Mouse (Mus musculus) thymus, adult 18-20 months (tissue): ENCODE data around the gene Pax9.

Source experiments
- DNase-seq, 2 experiments: peaks; one replicate each; pipeline ENCODE4 v3.0.0; 2022; ENCODE audit warnings: mixed read lengths in 2 of 2

The Pax9 gene

DNA sequence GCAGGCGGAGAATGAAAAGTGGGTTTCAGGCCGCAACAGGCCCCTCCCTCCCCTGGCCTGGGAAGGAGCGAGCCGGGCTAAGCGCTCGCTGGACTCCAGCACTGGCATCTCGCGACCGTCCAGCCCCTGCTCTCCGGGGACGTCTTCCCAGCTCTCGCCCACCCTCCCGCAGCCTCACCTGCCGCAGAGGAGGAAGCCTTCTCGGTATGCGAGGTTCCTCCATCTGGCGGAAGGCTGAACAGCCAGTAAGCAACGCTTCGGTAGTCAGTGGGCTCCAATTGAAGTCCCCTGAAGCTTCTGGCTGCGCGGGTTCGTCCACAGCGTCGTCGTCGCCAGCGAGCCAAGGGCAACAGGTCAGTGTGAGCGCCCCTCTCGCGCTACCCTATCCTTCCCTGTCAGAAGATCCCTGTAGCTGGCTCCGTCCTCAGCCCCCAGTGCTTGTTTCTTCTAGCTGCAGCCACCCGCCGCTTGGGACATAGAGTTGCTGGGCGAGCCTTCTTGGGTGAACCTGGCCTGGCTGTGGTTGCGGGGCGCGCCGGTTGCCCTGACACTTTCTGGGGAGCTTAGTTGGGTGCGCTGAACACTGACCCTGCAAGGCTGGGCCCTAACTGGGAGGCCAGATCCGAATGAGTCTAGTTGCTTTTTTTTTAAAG lies at the start of gene Pax9:
TSS of gene Pax9 (plus strand) at position 341 of the 653 bp plus-strand sequence.
- DNase-seq, result no peak

DNA sequence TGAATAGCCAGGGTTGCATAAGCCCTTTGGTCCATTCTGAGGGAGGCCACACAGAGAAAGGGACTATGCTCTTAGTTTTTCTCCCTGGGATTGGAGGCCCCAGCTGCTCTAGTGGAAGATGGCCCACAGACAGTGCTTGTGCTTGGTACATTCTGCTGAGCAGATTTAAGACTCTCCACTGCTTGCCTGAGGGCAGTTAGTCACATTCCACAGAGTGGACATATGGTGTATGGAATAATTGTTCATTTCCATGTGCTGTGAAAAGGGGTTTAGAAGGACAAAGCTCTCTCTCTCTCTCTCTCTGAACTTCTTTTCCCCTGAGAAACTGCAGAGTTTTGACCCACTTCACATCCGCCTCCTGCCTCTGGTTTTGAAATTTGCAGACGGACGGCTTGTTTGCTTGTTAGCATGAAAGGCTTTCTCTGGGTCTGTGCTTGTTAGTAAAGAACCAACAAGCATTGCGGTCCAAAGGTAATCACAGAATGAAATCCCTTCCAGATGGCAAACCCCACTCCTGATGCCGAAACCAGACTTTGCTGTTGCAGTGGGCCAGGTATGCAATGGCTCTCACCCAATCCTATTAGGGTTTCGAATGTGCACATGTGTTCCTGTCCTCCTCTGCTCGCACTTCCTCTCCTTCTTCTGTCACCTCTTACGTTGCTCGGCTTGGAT lies 22.0 kb upstream of the Pax9 start:
- no peak for DNase-seq

DNA sequence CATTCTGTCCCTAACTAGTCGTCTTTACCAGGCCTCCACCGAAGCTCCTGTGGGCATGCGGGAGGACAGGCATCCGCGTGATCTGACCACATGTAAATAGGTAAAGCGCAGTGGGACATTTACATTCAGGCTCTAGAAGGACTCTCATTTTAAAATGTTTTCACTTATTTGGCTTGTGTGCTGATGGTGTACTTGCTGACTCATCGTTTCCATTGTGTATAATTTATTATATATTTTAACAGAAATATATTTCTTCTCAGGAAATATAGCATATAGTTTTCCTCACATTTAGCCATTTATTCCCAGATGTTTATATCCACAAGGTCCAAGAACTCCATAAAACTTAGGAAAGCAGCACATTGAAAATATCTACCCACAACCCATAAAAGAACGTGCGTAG lies 20.8 kb upstream of the Pax9 start:
- DNase-seq, result no peak

DNA sequence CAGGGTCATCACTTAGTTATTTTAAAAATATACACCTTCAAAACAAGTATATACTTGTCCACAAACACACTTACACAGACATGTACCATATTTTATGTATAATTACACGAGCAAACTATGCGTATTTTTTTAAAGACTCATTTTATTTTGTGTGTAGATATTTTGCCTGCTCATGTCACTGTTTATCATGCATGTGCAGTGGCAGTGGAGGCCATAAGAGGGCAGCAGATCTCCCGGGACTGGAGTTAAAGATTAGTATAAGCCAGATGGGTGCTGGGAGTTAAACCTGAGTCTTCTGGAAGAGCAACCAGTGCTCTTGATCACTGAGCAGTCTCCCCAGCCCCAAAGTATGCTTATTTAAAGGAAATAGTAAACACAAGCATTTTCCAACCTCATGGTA lies 16.8 kb upstream of the Pax9 start:
- DNase-seq, result no peak

DNA sequence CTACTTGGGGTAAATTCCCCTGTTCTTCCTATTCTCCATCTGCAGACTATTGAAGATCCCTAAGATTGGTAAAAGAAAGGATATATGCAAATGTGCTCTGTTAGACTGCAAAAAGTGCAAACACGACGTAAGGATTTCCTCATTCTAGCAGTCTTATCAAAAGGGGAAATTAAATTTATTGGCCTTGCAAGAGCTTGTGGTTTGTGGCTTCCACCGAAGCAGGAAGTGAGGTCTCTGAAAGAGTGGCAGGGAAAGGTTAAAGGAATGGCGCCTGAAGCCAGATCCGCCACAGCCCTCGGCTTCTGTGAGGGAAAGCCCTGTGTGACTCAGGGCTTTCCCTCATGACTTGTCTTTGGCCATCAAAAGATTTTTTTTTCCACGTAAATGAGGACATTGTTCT lies 13.9 kb upstream of the Pax9 start:
- no peak for DNase-seq

DNA sequence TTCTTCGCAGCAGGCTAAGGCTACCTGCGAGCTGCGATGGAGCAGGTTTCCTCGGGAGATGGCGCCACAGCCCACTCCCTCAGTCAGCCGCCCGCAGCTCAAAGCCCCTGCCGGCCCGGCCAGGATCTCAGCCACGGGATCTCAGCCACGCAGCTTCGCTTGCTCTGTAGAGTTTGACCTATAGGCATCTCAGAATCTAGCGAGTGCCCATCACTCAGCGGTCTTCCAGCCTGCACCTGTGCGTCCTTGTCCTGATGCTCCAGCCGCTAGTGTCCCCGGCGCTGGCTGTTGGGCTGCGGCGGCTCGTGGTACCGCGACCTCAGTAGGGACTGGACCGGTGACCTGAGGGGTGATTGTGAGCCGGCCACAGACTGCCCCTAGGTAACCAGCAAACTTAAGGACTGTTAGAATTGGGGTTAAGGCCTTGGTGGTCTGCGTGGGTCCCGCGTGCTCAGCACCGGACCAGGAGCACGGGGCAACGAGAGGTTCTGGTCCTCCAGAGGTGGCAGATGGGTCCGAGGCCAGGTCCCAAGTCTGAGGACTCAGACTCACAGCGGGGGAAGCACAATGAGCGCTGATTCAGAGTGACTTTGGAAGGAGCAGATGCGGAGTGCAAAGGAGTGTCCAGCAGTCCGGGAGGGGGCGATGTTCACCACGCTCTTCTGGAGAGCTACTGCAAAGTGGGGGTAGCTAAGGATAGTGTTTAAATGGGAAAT lies 10.3 kb upstream of the Pax9 start:
- DNase-seq, result no peak

DNA sequence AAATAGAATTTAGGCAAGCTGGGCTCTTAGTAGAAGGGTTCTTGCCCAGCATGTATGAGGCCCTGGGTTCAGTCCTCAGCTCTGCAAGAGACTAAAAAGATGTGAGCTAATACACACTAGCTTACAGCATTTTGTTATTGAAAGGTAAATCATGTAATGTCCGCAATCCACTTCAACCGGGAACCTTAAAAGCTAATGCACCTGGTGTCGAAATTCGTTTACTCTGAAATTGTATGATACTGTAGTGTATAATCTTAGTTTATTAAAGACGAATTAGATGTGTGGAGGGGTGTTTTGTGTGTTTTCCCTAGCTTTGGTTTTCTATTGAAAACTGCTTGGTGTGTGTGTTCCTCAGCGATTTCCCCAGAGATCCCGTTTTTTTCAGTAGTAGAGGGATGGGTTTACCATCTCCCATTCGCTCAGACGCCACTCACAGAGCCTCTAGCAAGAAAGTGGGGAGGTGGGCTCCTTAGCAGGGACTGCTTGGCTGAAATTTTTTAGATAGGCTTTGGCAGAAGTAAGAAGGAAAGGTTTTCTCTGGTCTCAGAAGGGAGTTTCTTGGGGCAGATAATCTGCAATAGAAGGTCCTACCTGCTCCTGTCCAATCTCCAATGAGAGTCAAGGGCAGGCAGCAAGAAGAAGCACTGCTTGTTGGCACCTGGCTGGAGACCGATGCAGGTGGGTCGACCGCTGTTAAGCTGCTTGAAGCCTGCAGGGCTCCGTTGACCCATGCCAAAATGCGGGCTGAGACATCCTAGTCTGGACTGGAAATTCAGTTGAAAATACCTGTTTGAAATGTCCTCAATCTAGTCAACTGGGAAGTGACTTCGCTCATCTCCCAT lies 3.7 kb upstream of the Pax9 start:
- DNase-seq, result no peak

DNA sequence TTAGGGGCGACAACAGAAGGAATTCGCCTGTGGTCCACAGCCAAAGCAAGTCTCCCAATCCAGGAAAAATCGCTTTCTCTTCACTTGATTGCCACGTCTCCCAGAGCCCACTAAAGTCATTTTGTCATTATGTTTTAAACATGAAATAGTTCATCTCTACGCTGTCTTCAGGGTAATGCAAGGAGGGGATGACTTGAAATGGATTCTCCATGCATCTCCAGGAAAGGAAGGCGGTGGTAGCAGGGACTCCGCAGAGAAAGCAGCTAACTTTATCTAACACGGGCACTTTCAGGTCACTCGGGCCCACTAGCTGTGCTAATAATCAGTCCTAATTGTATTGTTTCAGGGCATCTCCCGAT lies 3.1 kb upstream of the Pax9 start:
- no peak for DNase-seq

DNA sequence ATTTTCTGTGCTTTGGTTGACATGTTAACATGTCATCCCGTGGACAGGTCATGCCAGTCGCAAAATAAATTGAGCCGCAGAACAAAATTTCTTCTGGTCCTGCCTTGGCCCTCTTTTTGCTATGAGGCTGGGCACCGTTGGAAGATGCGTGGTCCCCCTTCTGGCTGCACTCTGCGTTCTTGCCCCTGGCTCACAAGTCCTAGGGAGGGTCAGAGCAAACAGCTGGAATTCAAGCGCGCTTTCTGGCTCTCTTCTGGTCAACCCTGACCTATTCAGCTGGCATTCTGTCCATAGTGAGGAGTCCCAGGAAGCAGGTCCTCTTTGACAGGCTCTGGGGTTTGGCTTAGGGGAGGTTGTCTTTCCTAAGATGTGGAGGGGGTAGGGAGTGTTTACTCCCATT lies 2.6 kb upstream of the Pax9 start:
- DNase-seq, result no peak

DNA sequence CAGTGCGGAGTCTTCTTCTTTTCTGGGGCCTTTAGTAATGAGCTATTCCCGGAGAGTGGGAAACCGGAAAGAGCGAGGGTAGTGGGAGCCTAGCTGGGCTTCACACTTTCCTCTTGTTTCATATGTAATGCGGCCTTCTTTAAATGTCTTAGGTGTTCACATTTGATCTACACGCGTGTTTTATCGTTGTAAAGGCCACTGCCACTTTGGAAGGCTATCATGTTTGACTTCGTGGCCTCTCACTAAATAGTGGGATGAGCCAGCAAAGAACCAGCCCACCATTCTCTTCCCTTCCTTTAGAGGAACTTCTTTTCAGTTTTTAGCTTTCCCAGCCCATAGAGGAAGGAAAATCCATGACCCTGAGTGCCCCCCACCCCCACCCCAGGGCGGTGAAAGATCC lies 2.2 kb upstream of the Pax9 start:
- DNase-seq, result no peak

DNA sequence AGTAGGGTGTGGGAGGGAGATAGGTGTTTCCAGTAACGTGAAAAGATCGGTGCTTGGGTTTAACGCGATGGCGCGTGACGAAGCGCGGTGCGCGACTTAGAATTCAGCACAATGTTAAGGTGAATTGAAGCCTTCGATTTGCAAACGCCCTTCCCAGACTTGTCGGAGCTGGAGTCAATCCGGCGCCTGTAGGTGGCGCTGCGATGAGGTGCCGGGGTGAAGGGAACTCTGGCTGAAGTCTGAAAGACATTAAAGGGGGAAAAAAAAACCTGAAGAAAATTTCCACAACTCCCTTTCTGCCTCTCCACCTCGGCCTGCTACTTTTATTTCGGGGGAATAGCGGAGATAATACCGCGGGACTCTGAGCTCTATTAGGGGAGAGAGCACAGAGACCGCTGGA lies 1.8 kb upstream of the Pax9 start:
- no peak for DNase-seq

DNA sequence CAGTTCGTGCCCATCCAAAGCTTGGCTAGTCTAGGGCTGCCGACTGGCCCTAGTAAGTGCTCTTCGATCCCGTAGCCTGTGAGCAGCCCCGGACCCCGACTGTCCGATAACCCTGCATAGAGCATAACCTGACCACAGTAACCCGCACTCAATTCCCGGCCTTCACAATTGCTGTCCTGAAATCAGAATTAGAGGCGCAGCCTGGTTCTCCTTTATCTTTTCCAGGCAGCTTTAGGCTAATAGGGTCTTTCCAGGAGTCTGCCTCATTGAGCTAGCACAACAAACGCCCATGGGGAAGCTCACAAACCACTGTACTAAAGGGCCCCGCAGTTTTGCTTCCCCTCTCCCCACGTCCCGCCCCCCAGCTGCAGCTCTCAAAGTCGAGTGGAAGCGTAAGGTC lies 1.2 kb upstream of the Pax9 start:
- no peak for DNase-seq

DNA sequence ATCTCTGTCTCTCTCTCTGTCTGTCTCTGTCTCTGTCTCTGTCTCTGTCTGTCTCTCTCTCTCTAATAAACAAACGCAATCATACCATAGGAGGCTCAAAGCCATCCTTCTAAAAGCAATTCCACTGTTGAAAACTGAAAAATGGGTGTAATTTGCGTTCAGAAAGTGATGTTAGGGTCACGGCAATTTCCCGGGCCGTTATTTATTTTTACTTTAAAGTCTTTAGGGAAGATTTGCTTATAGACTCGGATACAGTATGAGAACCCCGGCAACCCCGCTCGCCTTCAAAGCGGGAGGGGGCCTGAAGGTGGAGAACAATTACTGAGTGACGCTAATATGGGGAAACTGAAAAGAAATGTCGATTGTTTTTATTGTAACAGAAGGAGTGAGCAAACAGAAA lies 566 bp upstream of the Pax9 start:
- no peak for DNase-seq

DNA sequence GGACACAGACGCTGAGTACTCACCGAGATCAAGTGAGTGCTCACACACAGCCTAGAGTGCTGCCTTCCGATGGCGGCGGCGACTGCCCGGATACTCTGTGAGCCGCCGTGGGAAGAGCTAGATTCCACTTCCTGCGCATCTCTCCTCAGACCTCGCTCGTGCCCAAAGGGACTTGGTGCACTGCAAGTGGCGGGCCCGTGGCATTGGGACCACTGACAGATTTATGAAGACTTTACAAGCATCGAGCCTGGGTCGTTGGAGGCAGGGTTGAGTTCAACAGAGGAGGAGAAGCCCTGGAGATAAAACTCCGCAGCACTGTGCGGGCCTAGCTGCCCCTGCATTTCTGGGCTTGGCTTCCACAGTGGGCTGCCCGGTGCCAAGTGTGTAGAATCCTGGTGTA lies 969 bp downstream of the Pax9 start:
- no peak for DNase-seq

DNA sequence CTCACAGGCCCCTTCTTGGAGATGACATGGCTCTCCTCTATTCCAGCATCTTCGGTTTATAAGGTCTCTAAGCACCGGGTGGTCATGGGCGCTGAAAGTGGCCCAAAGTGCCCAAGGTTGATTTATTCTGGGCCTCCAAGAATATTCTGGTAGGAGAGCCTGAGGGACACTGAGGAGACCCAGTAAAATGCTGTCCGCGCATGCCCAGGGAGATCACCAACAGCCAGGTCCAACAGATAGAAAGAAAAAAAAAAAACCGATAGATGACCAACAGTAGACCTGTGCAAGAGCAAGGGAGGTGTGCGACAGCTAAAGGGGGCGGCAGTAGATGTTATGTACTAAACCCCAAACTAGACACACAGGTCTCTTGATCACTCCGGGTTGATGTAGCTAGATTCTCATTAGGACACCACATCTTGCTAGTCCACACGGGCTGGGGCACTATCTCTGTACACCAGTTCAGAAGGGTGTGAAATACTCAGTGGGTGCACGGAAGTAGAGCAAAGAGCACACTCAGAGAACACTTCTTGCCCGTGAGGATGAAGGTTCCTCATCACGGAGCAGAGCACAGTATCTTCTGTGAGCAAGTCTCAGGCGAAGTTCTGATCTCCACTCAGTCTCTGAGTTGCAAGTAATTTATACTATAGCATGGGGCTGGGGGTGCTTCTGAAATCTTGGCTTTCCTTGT lies 2.0 kb downstream of the Pax9 start:
- no peak for DNase-seq

DNA sequence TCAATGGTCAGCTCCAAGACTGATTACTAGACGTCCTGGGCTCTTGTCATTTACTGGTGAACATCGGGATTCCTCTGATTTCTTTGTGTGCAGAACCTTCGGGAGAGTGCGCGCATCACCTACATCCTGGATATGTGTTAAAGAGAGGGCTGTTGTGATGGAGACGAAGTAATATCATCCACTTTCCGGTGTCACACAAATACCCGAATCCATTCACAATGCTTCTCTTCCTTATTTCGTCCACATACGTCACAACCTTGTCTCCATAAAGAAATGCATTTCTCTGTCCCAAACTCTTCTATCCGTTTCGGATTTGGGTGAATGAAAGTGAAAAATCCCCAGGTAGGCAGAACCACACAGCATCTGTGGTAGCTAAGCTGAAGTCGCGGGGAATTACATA lies 2.8 kb downstream of the Pax9 start:
- DNase-seq, result no peak

DNA sequence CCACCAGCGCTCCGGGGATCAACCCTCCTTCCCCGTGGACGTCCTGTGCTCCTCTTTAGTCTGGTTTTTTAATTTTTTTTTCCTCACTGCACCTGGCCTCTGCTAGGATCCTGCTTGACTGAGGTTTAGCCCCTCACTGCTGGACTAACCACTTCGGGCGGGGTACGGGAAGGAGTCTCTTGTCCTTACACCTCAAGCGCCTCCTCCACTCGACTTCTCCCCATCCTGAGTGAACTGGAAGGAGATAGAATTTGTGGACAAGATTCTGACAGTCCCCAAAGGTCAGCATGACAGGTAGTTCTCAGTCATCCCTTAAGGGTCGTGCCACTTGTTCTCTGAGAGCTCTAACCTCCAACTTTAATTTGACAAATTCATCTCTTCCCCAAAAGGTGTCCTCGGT lies 3.4 kb downstream of the Pax9 start:
- no peak for DNase-seq

DNA sequence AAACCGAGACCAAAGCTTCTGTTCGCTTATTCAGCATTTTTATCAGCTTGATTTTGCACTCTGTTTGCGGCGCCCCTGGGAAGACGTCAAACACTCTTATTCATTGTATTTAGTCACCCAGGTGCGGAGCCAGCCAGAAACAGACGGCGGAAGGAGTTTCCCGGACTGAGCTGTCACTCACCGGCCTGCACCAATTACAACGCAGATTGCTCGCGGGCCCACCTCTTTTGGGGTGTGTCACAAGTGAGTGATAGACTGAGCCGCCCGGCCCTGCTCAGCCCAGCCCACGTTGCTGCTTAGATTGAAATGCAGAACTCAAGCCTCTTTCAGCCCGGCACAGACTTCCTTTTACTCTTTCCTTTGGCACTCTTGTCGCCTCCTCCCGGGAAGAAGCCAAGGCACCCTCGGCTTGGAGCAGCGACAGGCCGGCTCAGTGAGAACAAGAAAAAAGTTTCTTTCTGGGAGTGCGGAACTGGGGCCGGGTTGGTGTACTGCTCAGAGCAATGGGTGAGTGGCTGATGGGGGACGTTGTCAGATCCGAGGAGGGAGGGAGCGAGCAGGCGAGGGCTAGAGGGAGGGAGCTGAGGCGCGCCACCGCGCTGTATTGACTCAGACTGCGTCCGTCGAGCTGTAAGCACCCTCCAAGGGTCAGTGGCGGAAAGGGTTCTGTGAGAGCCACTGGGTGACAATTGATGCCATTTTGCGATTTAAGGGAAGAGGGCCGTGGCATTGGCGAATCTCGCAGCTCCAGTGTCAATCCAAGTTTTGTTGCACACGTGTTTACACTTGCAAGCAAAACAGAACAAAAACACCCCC lies 4.0 kb downstream of the Pax9 start:
- peak in 1 of 2 experiments; percentile 17 for DNase-seq

DNA sequence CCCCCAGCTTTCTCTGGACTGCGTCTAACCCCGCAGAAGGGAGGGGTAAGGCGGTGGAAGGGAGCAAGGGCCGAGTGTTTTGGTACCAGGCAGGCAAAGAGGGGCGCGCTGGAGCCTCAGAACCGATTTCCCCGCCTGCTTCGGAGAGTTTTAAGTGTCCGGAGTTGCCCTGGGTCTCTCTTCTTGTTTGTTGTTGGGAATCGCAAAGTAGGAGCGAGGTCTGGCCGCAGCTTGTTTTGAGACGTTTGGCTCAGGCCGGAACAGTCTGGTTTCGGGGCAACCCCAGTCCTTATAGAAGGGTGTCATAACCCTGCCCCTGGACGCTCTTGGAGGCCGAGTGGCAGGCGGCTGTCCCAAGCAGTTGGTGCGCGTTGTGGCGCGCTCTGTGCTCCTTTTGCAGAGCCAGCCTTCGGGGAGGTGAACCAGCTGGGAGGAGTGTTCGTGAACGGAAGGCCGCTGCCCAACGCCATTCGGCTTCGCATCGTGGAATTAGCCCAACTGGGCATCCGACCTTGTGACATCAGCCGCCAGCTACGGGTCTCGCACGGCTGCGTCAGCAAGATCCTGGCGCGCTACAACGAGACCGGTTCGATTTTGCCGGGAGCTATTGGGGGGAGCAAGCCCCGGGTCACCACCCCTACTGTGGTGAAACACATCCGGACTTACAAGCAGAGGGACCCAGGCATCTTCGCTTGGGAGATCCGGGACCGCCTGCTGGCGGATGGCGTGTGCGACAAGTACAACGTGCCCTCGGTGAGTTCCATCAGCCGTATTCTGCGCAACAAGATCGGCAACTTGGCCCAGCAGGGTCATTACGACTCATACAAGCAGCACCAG lies 4.8 kb downstream of the Pax9 start:
- DNase-seq, result no peak

DNA sequence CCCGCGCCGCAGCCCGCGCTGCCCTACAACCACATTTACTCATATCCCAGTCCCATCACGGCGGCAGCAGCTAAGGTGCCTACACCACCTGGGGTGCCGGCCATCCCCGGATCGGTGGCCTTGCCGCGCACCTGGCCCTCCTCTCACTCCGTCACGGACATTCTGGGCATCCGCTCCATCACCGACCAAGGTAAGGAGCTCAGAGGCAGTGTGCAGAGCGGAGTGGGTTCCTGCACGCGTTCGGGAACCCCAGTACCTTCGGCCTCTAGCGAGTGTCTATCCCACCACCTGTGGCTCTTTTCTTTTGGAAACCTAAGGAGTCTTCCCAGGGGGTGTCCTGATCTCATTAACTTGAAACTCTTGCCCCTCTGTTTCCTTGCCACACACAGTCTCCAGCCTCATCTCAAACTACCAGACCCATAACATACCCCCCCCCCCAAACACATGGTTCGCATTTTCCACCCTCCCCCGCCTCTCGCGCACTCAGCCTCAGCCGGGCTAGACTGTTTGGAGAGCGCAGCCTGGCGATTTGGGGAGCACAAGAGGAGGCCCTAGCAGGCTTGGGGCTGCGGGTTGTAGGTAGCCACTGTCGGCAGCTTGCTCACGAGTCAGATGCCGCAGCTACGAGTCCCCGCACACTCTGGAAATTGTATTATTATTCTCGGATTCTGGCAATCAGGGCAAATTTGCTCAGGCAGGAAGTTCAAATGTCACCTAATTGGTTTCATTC lies 5.6 kb downstream of the Pax9 start:
- DNase-seq, result no peak
